Mouse (Mus musculus) brain, embryonic 14.5 days (tissue): ENCODE measurements around the gene Tmem86a.

ENCODE experiments used
- CTCF ChIP-seq: fragments of 200-500 bp; IDR thresholded peaks from 2 replicates; pipeline ENCODE4 v1.5.1; 2012; ENCODE audit warnings: inconsistent platforms, mild to moderate bottlenecking, moderate library complexity, borderline replicate concordance; ENCODE audit not compliant: insufficient read depth, insufficient read length; ENCODE audit errors: extremely low read depth
- POLR2A ChIP-seq: fragments of 200-500 bp; IDR thresholded peaks from 2 replicates; pipeline ENCODE4 v1.6.1; 2012; ENCODE audit warnings: mild to moderate bottlenecking, inconsistent platforms, borderline replicate concordance; ENCODE audit not compliant: poor library complexity, insufficient read depth, insufficient read length, severe bottlenecking; ENCODE audit errors: extremely low read depth

- no peak for TF ChIP-seq CTCF
- no peak for TF ChIP-seq POLR2A
These were observed 29.4 kb upstream of the Tmem86a start for GRCm38 (mm10) chr7:47020956-47021355.
